Mouse (Mus musculus) CD4-positive helper T cell, adult 2 months (primary cell): Measurements from ENCODE around the gene Gm42791.

Experiments used
- DNase-seq: peaks from one replicate; pipeline ENCODE4 v3.0.0-alpha.2; 2012; ENCODE audit warnings: low read depth, missing footprints, low spot score

The Gm42791 gene

DNA sequence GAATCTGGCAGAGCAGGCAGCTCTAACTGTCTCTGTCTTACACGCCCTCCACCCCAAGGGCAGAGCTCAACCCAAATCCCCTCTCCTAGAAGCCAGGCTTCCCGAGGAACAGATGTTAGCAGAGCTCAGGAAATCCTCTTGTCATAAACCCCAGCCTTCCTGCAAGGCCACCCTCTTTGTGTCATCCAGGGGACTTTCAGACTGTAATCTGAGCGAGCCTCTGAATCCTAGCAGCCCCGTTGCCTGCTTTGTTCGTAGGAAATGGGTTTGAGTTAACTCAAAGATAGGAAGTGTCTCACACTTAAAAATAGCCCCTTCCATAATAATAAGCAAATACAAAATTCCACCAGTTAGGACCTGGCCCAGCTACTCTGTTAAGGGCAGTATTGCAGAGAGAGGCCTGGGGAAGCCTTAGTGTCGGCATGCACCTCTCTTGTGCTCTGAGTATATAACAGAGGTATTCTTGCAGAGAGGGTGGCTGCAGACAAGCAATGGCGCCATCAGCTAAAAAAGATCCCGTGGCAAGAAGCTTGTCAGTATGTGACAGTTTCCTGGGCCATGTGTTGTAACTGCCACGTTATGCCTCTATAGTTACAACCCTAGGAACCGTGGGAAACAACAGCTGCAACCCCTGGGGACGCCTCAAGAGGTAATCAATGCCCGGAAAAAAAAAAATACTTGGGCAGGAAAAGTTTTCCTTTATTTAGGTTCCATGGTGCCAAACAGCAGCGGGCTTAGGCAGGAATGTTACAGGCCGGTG is 17.1 kb downstream of the Gm42791 start:
- DNase-seq = peak; percentile 32

DNA sequence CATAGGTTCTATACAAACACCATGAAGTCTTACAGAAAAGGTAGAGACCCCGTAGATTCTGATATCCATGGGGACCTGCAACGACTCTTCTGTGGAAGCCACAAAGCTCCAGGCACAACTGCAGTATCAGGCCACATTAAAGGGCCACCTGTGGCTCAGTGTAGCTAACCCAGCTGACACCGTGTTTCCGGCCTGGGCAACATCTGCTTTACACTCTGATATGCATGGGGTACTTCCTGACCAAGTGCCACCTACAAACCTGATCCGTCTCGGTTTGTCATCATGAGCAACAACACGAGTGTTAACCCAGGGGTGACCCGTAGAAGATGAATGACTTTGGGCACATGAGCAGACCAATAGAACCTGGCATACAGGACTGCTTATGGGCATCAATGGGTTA is 18.1 kb downstream of the Gm42791 start:
- DNase-seq = peak; percentile 80

DNA sequence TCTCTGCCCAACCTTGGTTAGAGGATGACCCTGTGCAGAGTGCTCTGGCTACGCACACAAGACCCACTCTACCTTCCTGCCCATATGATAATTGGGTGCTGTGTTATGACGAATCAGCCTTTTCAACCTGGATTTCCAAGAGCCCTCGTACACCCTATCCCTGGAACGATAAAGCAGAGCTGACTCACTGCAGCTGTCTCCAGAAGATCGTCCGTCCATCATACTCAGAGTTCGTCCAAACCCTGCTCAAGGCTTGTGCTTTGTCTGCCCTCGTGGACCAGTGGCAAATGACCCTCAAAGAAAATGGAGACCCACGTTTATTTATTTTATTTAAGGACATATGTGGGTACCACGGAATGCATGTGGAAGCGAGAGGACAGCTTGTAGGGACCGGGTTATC is 19.9 kb downstream of the Gm42791 start:
- DNase-seq = no peak

DNA sequence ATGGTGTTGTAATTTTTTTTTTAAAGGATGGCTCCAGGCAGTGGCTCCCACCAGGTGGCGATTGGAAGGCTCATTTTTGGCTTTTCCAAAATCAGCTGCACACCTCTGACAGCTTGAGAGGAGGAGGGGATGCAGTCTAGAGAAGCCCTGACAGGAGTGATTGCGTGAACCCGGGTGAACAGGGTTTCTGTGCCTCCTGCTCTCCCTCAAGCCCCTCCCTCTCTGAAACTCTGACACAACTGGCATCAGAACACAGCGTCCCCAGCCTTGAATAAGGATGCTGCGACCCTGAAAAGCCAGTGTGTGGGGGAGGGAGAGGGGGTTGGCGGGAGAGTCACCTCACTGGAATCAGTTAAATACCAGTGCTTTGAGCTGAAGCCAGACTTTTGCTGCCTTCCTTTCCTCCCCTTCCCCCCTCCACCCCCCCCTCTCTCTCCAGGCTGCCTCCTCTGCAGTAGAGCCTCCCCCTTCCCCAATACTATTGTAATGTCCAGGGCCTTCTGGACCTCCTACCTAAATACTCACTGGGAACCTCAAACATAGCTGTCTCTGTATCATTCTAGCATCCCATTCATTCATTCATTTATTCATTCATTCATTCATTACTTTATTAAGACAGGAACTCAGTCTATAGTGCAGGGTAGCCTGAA is 21.8 kb downstream of the Gm42791 start:
- DNase-seq = no peak

DNA sequence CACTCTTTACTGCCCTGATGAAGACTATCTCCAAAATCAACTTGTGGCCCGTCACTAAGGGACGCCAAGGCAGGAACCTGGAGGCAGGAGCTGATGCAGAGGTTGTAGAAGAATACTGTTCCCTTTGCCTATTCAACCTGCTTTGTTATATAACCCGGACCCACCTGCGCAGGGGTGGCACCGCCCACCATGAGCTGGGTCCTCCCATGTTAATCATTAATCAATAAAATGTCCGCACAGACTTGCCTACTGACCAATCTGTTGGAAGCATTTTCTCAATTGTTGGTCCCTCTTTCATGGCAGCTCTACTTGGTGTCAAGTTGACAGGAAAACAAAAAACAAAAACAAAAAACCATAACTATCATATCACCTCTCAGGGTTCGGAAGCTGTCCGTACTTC is 22.8 kb downstream of the Gm42791 start:
- no peak for DNase-seq

DNA sequence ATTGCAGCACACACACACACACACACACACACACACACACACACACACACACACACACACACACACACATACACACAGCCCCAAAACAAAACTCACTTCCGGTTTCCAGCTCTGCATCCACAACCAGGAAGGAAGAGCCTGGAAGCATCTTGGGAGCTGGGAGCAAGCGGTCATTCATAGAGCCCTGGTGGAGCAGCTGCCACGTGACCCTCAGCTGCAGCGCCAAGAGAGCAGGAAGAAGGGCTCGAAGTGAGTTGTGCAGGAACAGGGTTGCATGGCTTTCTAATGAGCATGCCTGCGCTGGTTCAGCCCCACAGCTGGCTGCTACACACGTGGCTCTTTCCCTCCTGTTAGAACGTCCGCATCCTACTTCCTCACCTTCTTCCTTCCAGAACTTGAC is 25.3 kb downstream of the Gm42791 start:
- peak; percentile 41 for DNase-seq

DNA sequence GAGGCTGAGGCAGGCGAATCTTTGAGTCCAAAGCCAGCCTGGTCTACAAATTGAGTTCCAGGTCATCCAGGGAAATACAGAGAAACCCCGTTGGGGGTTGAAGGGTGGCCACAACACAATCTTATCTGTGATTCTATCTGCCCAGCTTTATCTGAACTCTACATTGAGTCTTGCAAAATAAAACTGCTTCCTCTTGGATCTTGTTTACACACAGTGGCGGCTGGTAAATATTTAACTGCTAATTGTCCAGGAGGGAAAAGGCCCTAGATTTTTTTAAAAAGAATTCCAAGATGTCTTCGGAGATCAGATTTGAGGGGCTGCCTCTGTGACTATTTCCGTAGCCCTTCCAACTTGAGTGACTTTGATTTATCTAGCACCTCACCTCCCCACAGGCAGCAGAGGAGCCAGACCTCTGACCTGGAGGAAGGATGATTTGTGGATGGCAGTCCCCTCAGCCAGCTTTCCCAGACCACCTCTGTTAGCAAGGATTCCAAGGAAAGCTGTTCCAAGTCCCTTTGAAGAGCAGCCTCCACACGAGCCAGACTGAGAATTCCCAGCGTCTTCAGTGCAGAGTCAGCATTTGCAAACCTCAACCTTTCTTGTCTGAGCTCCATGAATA is 25.9 kb downstream of the Gm42791 start:
- no peak for DNase-seq

DNA sequence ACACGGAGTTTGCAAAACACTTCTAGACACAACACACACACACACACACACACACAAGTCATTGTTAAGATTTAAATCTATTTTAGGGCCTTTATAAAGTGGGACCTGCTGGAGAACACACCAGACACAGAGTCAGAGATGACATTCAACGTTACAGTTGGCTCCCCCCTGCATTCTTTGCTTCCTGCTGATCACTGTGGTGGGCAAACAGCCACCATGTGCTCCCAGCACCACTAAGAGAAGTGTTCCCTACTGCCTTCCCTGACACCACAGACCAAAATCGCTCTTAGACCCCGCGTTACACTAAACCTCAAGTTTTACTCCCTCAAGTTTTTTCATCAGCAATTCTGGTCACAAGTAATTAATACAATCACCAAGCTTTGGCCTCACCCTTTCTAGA is 26.8 kb downstream of the Gm42791 start:
- no peak for DNase-seq

DNA sequence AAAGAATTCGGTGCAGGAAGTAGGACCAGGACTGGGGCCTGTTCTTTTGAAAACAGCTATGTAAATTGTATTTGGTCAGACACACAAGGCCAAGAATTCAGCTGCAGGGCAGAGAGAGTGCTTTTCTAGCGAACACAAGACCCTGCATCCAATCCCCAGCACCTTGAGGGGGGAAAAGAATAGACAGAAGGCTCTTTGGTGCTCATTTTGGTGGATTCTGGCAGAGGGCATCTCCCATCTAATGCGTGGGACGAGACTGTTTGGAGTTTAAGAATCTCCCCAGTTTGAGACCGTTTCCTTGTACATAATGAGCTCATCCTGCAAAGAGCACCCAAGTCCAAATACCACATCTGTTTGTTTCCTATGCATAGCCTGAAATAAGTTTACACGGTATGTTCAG is 28.6 kb downstream of the Gm42791 start:
- no peak for DNase-seq

DNA sequence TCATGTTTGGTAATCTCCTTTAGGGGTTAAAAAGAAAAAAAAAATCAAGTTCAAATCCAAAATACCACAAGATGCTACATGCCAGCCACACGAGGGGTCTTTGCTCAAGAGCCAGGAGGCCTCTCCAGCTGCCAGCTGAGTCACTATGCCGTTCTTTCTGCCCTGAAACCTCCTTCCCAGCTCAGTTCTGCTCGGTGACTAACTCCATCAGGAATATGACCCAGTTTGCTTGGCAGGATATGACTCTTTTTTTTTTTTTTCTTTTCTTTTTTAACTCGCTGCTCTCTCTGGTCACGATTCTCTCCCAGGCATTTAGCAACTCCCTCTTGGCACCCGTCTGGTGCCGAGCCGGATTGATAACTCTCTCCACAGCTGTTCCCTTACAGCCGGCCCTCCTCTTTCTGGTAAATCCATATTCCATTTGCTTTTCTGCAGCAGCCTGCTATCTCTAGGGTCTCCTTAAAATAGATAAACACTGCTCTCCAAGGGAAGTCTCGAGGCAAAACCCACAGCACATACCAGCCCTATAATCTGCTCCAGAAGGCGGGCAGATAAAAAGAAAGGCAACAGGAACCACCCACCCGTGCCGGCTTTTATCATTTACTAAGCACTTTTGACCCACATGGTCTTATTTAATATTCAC is 29.1 kb downstream of the Gm42791 start:
- no peak for DNase-seq

DNA sequence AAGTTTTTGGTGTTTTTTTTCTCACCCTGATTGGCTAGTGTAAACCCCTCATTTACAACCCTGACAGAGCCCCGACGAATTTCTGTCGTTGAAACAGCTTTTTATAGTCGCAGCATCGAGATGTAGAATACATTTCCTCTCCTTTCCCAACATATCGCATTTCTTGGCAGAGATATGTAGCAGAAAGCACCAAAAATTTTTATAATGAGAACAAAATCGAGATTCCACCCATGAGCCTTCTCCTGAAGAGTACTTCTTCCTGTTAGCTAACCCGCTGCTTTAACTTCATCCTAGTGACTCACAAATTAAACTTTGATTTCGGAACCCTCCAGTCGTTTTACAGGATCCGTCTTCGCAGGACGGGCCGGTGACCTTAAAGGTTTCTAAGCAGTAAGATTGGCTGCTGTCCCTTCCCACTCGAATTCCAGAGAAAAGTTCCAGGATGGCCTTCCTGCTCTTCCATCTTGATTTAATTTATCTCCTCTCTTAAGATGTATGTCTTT is 29.8 kb downstream of the Gm42791 start:
- DNase-seq = no peak

DNA sequence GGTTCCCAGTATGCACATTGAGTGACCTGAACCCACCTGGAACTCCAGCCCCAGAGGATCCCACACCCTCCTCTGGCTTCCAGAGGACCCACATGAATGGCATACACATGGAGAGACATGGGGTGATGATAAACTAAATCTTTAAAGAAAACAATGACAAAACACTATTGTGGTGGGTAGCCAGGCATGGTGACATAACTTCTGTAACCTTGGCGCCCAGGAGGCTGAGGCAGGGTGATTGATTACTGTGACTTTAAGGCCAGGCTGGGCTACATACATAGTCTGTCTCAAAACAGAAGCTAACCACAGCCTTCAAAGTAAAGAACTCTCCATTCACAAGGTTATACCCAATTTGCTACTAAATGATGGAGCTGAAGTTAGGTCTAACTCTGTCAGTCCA is 30.7 kb downstream of the Gm42791 start:
- DNase-seq = no peak

DNA sequence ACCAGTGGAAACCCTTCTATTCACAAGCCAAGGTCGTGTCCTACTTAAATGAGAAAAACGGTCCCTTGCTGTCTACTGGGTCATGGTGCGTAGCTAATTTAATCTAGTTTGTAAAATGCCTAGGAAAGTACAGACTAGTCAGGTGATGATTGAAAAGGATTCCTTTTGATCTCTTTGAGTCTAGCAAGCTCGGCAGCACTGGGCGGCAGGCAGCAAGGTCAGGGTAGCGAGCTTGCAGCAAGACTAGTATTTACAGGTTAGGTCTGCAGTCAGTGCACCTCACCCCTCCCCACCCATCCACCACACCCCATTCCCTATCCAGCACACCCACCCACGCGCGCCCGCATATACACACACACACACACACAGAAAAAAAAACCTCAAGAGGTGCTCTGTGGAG is 34.7 kb downstream of the Gm42791 start:
- peak; percentile 32 for DNase-seq

DNA sequence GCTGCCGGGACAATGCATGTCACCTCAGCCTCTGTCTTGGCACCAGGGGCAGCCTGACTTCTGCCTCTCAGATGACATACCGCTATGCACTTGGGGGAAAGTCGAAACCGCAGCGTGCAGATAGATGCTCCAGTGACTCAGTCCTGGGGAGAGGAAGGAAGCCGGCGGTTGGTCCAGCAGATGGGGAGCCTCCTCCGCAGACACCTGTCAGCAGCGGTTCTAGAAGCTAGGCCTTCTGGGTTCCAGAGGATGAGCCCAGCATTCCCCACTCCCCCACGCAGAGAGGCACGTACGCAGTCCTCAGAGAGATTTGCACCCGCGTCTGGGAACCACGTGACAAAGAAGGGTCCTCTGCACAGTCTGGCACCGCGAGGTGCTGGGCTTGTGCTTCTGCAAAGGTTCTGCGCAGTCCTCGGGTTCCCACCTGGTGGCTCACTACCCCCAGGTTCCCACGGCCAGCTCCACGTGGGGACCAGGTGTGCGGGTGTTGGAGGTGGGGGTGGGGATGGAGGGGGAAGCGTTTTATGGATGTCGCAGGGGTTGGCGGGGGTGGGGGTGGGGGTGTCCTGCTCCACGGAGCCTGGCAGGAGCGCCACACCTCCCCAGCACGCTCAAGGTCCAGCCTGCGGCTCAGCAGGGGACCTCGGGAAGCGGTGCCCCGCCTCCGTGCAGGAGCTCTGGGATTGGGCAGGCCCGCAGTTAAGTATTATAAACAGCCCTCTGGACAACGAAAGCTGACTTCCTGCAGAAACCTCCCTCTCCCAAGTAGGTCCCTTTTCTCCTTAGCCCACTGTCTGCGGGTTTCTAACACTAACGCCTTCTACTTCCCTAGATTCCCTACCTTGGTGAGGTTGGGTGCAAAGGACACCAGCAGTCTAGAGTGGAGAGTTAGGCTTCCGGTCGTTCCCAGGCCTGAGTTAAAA is 35.6 kb downstream of the Gm42791 start:
- DNase-seq = peak; percentile 83

DNA sequence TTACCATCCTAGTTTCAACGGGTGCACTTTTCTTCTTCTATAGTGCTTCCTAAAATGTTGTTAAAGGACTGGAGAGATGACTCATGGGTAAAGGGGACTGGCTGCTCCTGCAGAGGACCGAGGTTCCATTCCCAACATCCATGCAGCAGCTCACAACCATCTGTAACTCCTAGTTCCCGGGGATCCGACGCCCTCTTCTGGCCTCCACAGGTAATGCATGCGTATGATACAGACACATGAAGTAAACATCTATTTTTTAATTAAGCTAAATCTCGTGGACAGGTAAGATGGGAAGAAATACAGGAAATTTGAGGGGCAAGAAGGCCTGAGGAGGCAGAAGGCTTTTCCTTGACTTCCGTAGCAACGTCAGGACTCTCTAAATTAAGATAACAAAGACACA is 36.6 kb downstream of the Gm42791 start:
- DNase-seq = peak; percentile 27

DNA sequence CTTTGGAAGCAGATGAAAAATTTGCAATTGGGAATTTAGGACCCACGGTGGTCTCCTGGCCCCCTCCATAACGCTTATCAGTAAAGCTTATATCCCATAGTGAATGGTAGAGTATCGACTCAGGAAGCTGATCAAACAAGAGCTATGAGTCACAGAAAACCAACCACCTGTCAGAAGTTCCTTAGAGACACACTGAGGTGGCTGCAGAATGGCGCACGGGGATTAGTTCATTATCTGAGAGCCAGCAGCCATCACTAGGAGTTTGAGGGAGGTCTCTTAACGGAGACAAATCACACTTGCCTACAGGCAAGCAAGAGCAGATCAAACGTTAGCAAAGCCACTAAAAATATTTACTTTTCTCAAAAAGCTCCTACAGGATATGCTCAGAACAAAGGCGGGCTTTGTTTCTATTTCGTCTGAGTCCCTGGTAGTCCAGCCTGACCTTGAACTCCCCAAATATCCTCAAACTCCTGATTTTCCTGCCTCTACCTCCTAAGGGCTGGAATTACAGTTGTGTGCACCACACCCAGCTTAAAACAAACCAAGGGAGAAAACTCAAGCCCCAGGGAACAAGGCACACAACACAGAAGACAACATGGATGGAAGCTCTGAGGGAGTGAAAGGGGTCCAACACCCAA is 37.9 kb downstream of the Gm42791 start:
- peak; percentile 40 for DNase-seq

DNA sequence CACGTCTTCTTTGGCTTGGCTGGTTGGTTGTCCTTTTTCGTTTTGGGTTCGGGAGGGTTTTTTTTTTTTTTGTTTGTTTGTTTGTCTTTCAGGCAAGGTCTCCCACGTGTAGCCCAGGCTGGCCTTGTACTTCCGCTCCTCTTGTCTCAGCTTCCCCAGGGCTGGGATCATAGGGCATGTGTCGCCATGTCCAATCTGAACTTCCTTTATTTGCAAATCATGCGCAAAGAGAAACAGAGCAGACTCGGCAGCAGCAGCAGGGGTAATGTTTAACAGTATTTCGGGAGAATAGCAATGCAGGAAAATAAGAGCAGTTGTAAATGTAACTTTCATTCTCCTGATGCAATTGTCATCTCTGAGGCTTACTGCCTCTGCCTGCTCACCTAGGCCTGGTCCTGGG is 38.9 kb downstream of the Gm42791 start:
- DNase-seq = no peak

DNA sequence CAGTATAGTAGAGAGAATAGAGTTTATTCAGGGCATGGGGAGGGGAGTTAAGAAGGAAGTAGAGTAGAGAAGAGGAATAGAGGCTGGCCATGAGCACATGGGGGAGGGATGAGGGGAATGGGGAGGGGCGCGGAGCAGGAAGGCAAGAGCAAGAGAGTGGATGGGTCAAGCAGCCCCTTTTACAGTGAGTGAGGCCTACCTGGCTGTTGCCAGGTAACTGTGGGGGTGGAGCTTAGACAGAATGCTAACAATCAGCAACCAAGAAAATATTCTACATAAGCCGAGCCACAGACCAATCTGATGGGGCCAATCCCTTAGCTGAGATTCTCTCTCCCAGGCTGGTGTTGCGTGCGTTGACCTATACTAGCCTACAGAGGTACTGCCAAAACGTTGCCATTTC is 39.4 kb downstream of the Gm42791 start:
- DNase-seq = no peak

DNA sequence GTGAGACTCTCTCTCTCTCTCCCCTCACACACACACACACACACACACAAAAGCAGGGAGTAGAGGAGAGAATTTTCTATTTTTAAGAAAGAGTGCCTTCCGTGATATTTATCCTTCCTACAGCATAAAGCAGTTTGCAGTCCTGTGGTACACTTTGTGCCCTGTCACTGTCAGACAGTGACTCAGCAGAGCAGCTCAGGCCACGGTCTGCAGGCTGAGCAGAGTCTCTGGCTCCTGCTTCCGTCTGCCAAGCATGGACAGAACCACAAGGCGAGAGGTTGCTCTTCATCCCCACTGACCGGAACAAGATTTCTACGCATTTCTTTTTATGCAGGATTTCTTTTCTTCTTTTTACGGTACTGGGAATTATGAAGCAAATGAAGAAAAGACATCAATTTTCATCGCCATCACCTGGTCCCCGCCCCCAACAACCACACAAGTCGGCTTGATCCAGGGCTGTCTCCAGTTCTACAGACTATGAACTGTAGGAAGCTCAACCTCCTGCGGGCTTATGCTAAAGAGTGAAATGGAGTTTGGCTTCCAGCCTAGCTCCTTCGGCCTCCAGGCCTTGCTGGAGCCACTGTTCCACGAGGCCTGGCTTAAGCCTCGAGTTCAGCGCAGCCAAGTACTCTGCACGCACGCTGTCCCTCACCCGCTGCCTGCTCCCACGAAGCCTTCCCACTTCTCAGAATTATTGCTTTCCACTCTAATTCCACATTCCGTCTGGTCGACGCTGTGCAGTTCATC is 40.5 kb downstream of the Gm42791 start:
- no peak for DNase-seq

DNA sequence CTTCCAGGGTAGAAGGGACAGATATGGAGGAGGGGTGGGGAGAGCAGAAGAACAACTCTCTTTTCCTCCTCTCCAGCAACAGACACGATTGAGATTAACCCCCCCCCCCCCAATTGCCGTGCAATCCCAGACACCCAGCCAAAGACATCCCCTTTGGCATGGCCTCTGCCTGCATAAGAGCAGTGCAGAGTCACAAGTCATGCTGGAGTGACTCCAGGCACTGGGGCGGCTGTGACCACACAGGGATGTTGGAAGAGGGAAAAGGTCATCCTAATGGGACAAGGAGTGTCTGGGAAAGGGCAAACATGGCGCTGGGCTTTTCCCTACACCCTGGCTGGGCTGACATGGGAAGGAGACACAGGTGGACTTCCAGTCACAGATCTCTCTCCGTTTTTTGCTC is 41.8 kb downstream of the Gm42791 start:
- no peak for DNase-seq
